Mouse (Mus musculus): ENCODE data around the gene Col25a1. TPM values are rescaled to one million over a fixed set of nuclear protein-coding genes. Genes with fewer than 3 reads are reported as not detected.

Gene Col25a1
- polyA plus RNA-seq, 1 experiment: 0.06 TPM

- Histone ChIP-seq H3K27ac (ENCODE audit: insufficient read depth, low read depth, low read length) (no peak overlapping the region), H3K36me3 (ENCODE audit: control insufficient read depth, insufficient read depth, low read length) (no peaks in the 10 kb centered on the region), H3K4me1 (ENCODE audit: control insufficient read depth, insufficient read depth, low read length) (no peaks in the 10 kb centered on the region), H3K4me3 (ENCODE audit: insufficient read depth, low read depth, low read length) (no peak overlapping the region), H3K27me3 (replicated peaks; ENCODE audit: control insufficient read depth, insufficient read depth, low read length) (no peaks in the 10 kb centered on the region)
- no peak for DNase-seq
- TF ChIP-seq CTCF (conservative IDR thresholded peaks at IDR 0.05; ENCODE audit: insufficient read depth, insufficient read length, low read depth, low read length) (no peak), POLR2A (IDR thresholded peaks at IDR 0.05; ENCODE audit: low read depth, low read length) (no peak)
- WGBS: 85% methylated on average over 7 of the region's 7 CpGs
Observed at GRCm38 (mm10) chr3:130360813-130361212, 229.5 kb downstream of the Col25a1 start.

GRCm38 (mm10) chr3:130361922-130362321, 230.6 kb downstream of the Col25a1 start:
- Histone ChIP-seq H3K4me3 (ENCODE audit: insufficient read depth, low read depth, low read length) (no peak overlapping the region), H3K27me3 (replicated peaks; ENCODE audit: control insufficient read depth, insufficient read depth, low read length) (no peaks in the 10 kb centered on the region), H3K27ac (ENCODE audit: insufficient read depth, low read depth, low read length) (no peak overlapping the region), H3K36me3 (ENCODE audit: control insufficient read depth, insufficient read depth, low read length) (no peaks in the 10 kb centered on the region), H3K4me1 (ENCODE audit: control insufficient read depth, insufficient read depth, low read length) (no peaks in the 10 kb centered on the region)
- TF ChIP-seq POLR2A (IDR thresholded peaks at IDR 0.05; ENCODE audit: low read depth, low read length): no peak
- TF ChIP-seq CTCF (conservative IDR thresholded peaks at IDR 0.05; ENCODE audit: insufficient read depth, insufficient read length, low read depth, low read length): no peak
- WGBS: 53% methylated on average over 1 of the region's 1 CpGs
- DNase-seq: no peak

DNA sequence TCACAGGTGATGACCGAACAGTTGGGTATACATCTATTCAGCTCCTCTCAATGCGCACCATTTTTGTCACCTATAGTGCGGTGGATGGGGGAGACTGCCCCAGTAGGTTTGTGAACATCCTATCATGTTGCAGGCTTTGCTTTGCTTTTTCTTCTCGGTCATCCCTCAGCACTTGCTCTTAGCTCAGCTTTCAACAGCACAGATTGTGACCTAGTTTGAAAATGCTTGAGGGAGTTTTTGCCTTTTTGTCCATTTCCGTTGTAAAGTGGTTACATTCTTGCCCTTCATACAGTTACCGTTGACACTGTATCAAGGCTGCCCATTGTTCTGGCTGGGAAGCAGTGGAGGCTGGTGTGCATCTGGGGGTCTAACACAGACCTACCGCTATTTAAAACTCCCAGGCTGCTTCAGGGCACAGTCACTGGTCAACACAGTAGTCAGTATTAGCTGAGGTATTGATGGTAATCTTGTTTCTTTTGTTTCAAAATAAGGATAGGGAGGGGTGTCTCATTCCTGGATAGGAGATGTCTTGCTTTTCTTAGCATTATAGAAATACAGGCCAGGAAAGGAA, 231.6 kb downstream of the Col25a1 start:
- Histone ChIP-seq H3K4me1 (ENCODE audit: control insufficient read depth, insufficient read depth, low read length) (no peaks in the 10 kb centered on the region), H3K27ac (ENCODE audit: insufficient read depth, low read depth, low read length) (no peak overlapping the region), H3K4me3 (ENCODE audit: insufficient read depth, low read depth, low read length) (no peak overlapping the region), H3K27me3 (replicated peaks; ENCODE audit: control insufficient read depth, insufficient read depth, low read length) (no peaks in the 10 kb centered on the region), H3K36me3 (ENCODE audit: control insufficient read depth, insufficient read depth, low read length) (no peaks in the 10 kb centered on the region)
- 81% methylated on average over 7 of the region's 7 CpGs for WGBS
- no peak for TF ChIP-seq CTCF (conservative IDR thresholded peaks at IDR 0.05; ENCODE audit: insufficient read depth, insufficient read length, low read depth, low read length)
- TF ChIP-seq POLR2A (IDR thresholded peaks at IDR 0.05; ENCODE audit: low read depth, low read length): no peak
- DNase-seq: no peak

GRCm38 (mm10) chr3:130366917-130367610, 235.8 kb downstream of the Col25a1 start:
- Histone ChIP-seq H3K4me3 (ENCODE audit: insufficient read depth, low read depth, low read length) (no peak overlapping the region), H3K4me1 (ENCODE audit: control insufficient read depth, insufficient read depth, low read length) (no peaks in the 10 kb centered on the region), H3K27me3 (replicated peaks; ENCODE audit: control insufficient read depth, insufficient read depth, low read length) (no peaks in the 10 kb centered on the region), H3K27ac (ENCODE audit: insufficient read depth, low read depth, low read length) (no peak overlapping the region), H3K36me3 (ENCODE audit: control insufficient read depth, insufficient read depth, low read length) (no peaks in the 10 kb centered on the region)
- TF ChIP-seq POLR2A (IDR thresholded peaks at IDR 0.05; ENCODE audit: low read depth, low read length) (no peak), CTCF (conservative IDR thresholded peaks at IDR 0.05; ENCODE audit: insufficient read depth, insufficient read length, low read depth, low read length) (no peak)
- no peak for DNase-seq
- WGBS: 68% methylated on average over 8 of the region's 8 CpGs

DNA sequence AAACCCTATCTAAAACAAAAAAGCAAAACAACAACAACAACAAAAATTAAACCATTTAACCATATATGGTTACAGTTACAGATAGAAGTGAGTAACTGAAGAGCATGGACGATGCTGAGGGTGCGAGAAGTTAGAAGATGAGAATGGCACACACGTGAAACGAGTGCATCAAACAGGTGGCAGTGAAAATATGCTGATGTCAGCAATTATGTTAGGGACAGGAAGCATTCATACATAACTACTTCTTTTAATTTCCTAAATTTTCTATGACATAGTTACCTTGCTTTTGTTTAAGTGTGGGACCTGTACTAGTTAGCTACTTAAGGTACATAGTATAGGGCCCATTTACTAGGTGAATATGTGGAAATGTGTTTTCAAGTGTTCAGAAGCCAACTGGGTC, 237.1 kb downstream of the Col25a1 start:
- Histone ChIP-seq H3K4me3 (ENCODE audit: insufficient read depth, low read depth, low read length) (no peak overlapping the region), H3K36me3 (ENCODE audit: control insufficient read depth, insufficient read depth, low read length) (no peaks in the 10 kb centered on the region), H3K4me1 (ENCODE audit: control insufficient read depth, insufficient read depth, low read length) (no peaks in the 10 kb centered on the region), H3K27ac (ENCODE audit: insufficient read depth, low read depth, low read length) (no peak overlapping the region), H3K27me3 (replicated peaks; ENCODE audit: control insufficient read depth, insufficient read depth, low read length) (no peaks in the 10 kb centered on the region)
- no peak for DNase-seq
- TF ChIP-seq CTCF (conservative IDR thresholded peaks at IDR 0.05; ENCODE audit: insufficient read depth, insufficient read length, low read depth, low read length): no peak
- no peak for TF ChIP-seq POLR2A (IDR thresholded peaks at IDR 0.05; ENCODE audit: low read depth, low read length)
- WGBS: 96% methylated on average over 4 of the region's 4 CpGs

DNA sequence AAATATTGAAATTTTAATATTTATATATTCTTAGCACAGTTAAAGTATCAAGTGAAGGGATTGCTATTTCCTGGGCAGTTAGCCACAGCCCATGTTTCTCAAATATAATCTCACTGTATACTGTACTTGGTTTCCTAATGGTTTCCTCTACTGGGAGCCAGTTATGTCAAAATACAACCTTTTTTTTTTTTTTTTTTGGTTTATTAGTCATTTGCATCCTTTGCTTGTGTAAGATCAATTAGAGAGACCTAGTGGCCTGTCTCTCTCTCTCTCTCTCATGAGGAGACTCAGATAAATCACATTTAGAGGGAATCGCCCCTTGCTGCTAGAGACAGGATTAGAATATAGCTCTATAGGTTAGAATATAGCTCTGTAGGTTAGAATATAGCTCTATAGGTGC, 237.8 kb downstream of the Col25a1 start:
- Histone ChIP-seq H3K27ac (ENCODE audit: insufficient read depth, low read depth, low read length) (no peak overlapping the region), H3K4me1 (ENCODE audit: control insufficient read depth, insufficient read depth, low read length) (no peaks in the 10 kb centered on the region), H3K4me3 (ENCODE audit: insufficient read depth, low read depth, low read length) (no peak overlapping the region), H3K36me3 (ENCODE audit: control insufficient read depth, insufficient read depth, low read length) (no peaks in the 10 kb centered on the region), H3K27me3 (replicated peaks; ENCODE audit: control insufficient read depth, insufficient read depth, low read length) (no peaks in the 10 kb centered on the region)
- TF ChIP-seq POLR2A (IDR thresholded peaks at IDR 0.05; ENCODE audit: low read depth, low read length) (no peak), CTCF (conservative IDR thresholded peaks at IDR 0.05; ENCODE audit: insufficient read depth, insufficient read length, low read depth, low read length) (no peak)
- no peak for DNase-seq
- WGBS: 91% methylated on average over 1 of the region's 1 CpGs

- H3K27me3 ChIP-seq (replicated peaks; ENCODE audit: control insufficient read depth, insufficient read depth, low read length): no peaks in the 10 kb centered on the region
- WGBS: 61% methylated on average over 5 of the region's 5 CpGs
- H3K36me3 ChIP-seq (ENCODE audit: control insufficient read depth, insufficient read depth, low read length): no peaks in the 10 kb centered on the region
- DNase-seq: no peak
- H3K4me1 ChIP-seq (ENCODE audit: control insufficient read depth, insufficient read depth, low read length): no peaks in the 10 kb centered on the region
- no peak overlapping the region for H3K4me3 ChIP-seq (ENCODE audit: insufficient read depth, low read depth, low read length)
- no peak overlapping the region for H3K27ac ChIP-seq (ENCODE audit: insufficient read depth, low read depth, low read length)
- TF ChIP-seq POLR2A (IDR thresholded peaks at IDR 0.05; ENCODE audit: low read depth, low read length) (no peak), CTCF (conservative IDR thresholded peaks at IDR 0.05; ENCODE audit: insufficient read depth, insufficient read length, low read depth, low read length) (no peak)
Observed at GRCm38 (mm10) chr3:130370167-130370566, 238.9 kb downstream of the Col25a1 start.
